Mouse (Mus musculus) monocyte, adult 59 days (primary cell): Measurements from ENCODE around the gene Tas2r139. TPM values are rescaled to one million over a fixed set of nuclear protein-coding genes. Genes with fewer than 3 reads are reported as not detected.

Experiments
- total RNA-seq, 2 experiments: library from RNA; stranded (reverse); gene quantifications; one replicate each; pipeline ENCODE4 v1.2.4; 2023

The Tas2r139 gene
- total RNA-seq = not detected

GRCm38 (mm10) chr6:42140636-42141035 lies at the start of gene Tas2r139:
Gene Tas2r139, plus strand, starts transcription at chr6:42140936.

Other genes with a start within 250 kb of the Tas2r139 start
- not detected for gene Sval1, start 189.3 kb upstream of the Tas2r139 start, total RNA-seq
- not detected for gene Sval3, start 172.8 kb upstream of the Tas2r139 start, total RNA-seq
- not detected for gene Sva, start 102.5 kb upstream of the Tas2r139 start, total RNA-seq
- not detected for gene Tas2r144, start 74.4 kb downstream of the Tas2r139 start, total RNA-seq
- gene Gstk1, start 105.0 kb downstream of the Tas2r139 start, total RNA-seq = 10 to 100 TPM; 13.0 to 15.5 TPM
- not detected for gene Tmem139, start 121.0 kb downstream of the Tas2r139 start, total RNA-seq
- gene Casp2, start 124.0 kb downstream of the Tas2r139 start, total RNA-seq = 100 to 1,000 TPM in 1 of 2 experiments, 10 to 100 TPM in 1; 95.1 to 103 TPM
- under 1 TPM; 0.39 to 0.86 TPM for gene Clcn1, start 145.7 kb downstream of the Tas2r139 start, total RNA-seq
- gene Fam131b, start 183.7 kb downstream of the Tas2r139 start, total RNA-seq = under 1 TPM in 1 of 2 experiments, not detected in 1; 0.12 TPM
- 100 to 1,000 TPM; 586 to 636 TPM for gene Zyx, start 208.7 kb downstream of the Tas2r139 start, total RNA-seq
- gene Epha1, start 232.3 kb downstream of the Tas2r139 start, total RNA-seq = under 1 TPM in 1 of 2 experiments, not detected in 1; 0.24 TPM